Mouse (Mus musculus) forebrain, embryonic 16.5 days (tissue): ENCODE measurements at regions not wholly inside any gene's neighbourhood (a gene's known extent, or its start where the extent isn't known, plus 50 kb on each side); places are given as distances from the start of the nearest gene placed in this dataset.
A peak's percentile ranks its signal among the peaks of the same experiment; 100 is the strongest.

Experiments used
- ATAC-seq: fragments of 200-750 bp; cut with Nextera tagmentation; 2 replicates; pipeline ENCODE4 v1.8.0; 2017; ENCODE audit warnings: mild to moderate bottlenecking, moderate library complexity
- H3K27ac ChIP-seq: fragments of 300-500 bp; sonication (generic); 2 replicates; pipeline ENCODE4 v1.5.1; 2014; ENCODE audit warnings: low read length, control low read depth
- H3K27me3 ChIP-seq: fragments of 300-500 bp; sonication (generic); replicated peaks from 2 replicates; pipeline ENCODE4 v1.6.1; 2014; ENCODE audit warnings: low read length; ENCODE audit not compliant: control insufficient read depth, insufficient read depth
- H3K36me3 ChIP-seq: fragments of 300-500 bp; sonication (generic); 2 replicates; pipeline ENCODE4 v1.6.1; 2014; ENCODE audit not compliant: control insufficient read depth, insufficient read depth
- H3K4me1 ChIP-seq: fragments of 300-500 bp; sonication (generic); replicated peaks from 2 replicates; pipeline ENCODE4 v1.6.1; 2014; ENCODE audit warnings: low read length; ENCODE audit not compliant: control insufficient read depth, insufficient read depth
- H3K4me2 ChIP-seq: fragments of 300-500 bp; sonication (generic); 2 replicates; pipeline ENCODE4 v1.6.1; 2014; ENCODE audit warnings: mild to moderate bottlenecking, low read length, control low read depth
- H3K4me3 ChIP-seq: fragments of 300-500 bp; sonication (generic); replicated peaks from 2 replicates; pipeline ENCODE4 v1.5.1; 2014; ENCODE audit warnings: mild to moderate bottlenecking, low read length, control low read depth
- H3K9ac ChIP-seq: fragments of 300-500 bp; sonication (generic); replicated peaks from 2 replicates; pipeline ENCODE4 v1.6.1; 2014; ENCODE audit warnings: low read depth, low read length, control low read depth
- H3K9me3 ChIP-seq: fragments of 300-500 bp; sonication (generic); 2 replicates; pipeline ENCODE4 v1.6.1; 2016; ENCODE audit warnings: low read length; ENCODE audit not compliant: control insufficient read depth
- WGBS: fragments of 180-500 bp; shearing (Covaris S2); extraction: QIAGEN DNeasy Blood & Tissue Kit; methylation state at CpG from one replicate; pipeline ENCODE4 v1.1.7; 2014; 5-methylcytosine and 5-hydroxymethylcytosine counted together

- Histone ChIP-seq H3K9me3 (no peaks in the 10 kb centered on the region), H3K27ac (no peak overlapping the region), H3K4me3 (no peak overlapping the region), H3K36me3 (no peaks in the 10 kb centered on the region), H3K4me1 (no peaks in the 10 kb centered on the region), H3K9ac (no peak overlapping the region), H3K27me3 (no peaks in the 10 kb centered on the region), H3K4me2 (no peak overlapping the region)
- WGBS: 41% methylated on average over 1 of the region's 1 CpGs
- ATAC-seq: no peak
Measured at GRCm38 (mm10) chr2:82508595-82508994, 434.8 kb upstream of the Fsip2 start.

- Histone ChIP-seq H3K9ac (no peak overlapping the region), H3K36me3 (no peaks in the 10 kb centered on the region), H3K4me3 (no peak overlapping the region), H3K4me1 (no peaks in the 10 kb centered on the region), H3K4me2 (no peak overlapping the region), H3K9me3 (no peaks in the 10 kb centered on the region), H3K27me3 (no peaks in the 10 kb centered on the region), H3K27ac (no peak overlapping the region)
- no peak for ATAC-seq
- WGBS: 79% methylated on average over 3 of the region's 3 CpGs
Measured at GRCm38 (mm10) chr2:82515165-82515564, 428.3 kb upstream of the Fsip2 start.

GRCm38 (mm10) chr2:82519951-82520350, 423.5 kb upstream of the Fsip2 start:
- Histone ChIP-seq H3K9me3 (no peaks in the 10 kb centered on the region), H3K4me1 (no peaks in the 10 kb centered on the region), H3K36me3 (no peaks in the 10 kb centered on the region), H3K4me2 (no peak overlapping the region), H3K27me3 (no peaks in the 10 kb centered on the region), H3K9ac (no peak overlapping the region), H3K4me3 (no peak overlapping the region), H3K27ac (no peak overlapping the region)
- peak; percentile 63; the same call in 1 of the 2 replicates for ATAC-seq
- 71% methylated on average over 3 of the region's 3 CpGs for WGBS

GRCm38 (mm10) chr2:82538958-82539357, 404.5 kb upstream of the Fsip2 start:
- no peak overlapping the region for H3K4me3 ChIP-seq
- 81% methylated on average over 3 of the region's 3 CpGs for WGBS

GRCm38 (mm10) chr2:82540676-82541075, 402.8 kb upstream of the Fsip2 start:
- ATAC-seq: no peak

More at GRCm38 (mm10) chr2:82538958-82539357, 404.5 kb upstream of the Fsip2 start:
- no peaks in the 10 kb centered on the region for H3K4me1 ChIP-seq
- no peak for ATAC-seq
- no peaks in the 10 kb centered on the region for H3K9me3 ChIP-seq
- H3K9ac ChIP-seq: no peak overlapping the region
- H3K27me3 ChIP-seq: no peaks in the 10 kb centered on the region
- H3K4me2 ChIP-seq: no peak overlapping the region
- H3K36me3 ChIP-seq: no peaks in the 10 kb centered on the region
- H3K27ac ChIP-seq: no peak overlapping the region

GRCm38 (mm10) chr2:82570358-82570757, 373.1 kb upstream of the Fsip2 start:
- Histone ChIP-seq H3K27ac (no peak overlapping the region), H3K27me3 (no peaks in the 10 kb centered on the region), H3K36me3 (no peaks in the 10 kb centered on the region), H3K4me2 (no peak overlapping the region), H3K9me3 (no peaks in the 10 kb centered on the region), H3K4me3 (no peak overlapping the region), H3K4me1 (no peaks in the 10 kb centered on the region), H3K9ac (no peak overlapping the region)
- no peak for ATAC-seq

More at GRCm38 (mm10) chr2:82540676-82541075, 402.8 kb upstream of the Fsip2 start:
- Histone ChIP-seq H3K4me3 (no peak overlapping the region), H3K27ac (no peak overlapping the region), H3K27me3 (no peaks in the 10 kb centered on the region), H3K4me2 (no peak overlapping the region), H3K36me3 (no peaks in the 10 kb centered on the region), H3K4me1 (no peaks in the 10 kb centered on the region), H3K9ac (no peak overlapping the region), H3K9me3 (no peaks in the 10 kb centered on the region)

GRCm38 (mm10) chr2:82572099-82572498, 371.3 kb upstream of the Fsip2 start:
- Histone ChIP-seq H3K4me3 (no peak overlapping the region), H3K27ac (no peak overlapping the region), H3K9me3 (no peaks in the 10 kb centered on the region), H3K27me3 (no peaks in the 10 kb centered on the region), H3K9ac (no peak overlapping the region), H3K4me1 (no peaks in the 10 kb centered on the region), H3K36me3 (no peaks in the 10 kb centered on the region), H3K4me2 (no peak overlapping the region)
- 81% methylated on average over 2 of the region's 2 CpGs for WGBS
- ATAC-seq: no peak

GRCm38 (mm10) chr2:82573841-82574240, 369.6 kb upstream of the Fsip2 start:
- 33% methylated on average over 1 of the region's 1 CpGs for WGBS
- no peaks in the 10 kb centered on the region for H3K4me1 ChIP-seq
- H3K9ac ChIP-seq: no peak overlapping the region
- no peak overlapping the region for H3K4me3 ChIP-seq
- no peak for ATAC-seq
- H3K36me3 ChIP-seq: no peaks in the 10 kb centered on the region
- no peak overlapping the region for H3K4me2 ChIP-seq
- H3K9me3 ChIP-seq: no peaks in the 10 kb centered on the region
- H3K27me3 ChIP-seq: no peaks in the 10 kb centered on the region
- H3K27ac ChIP-seq: no peak overlapping the region

- Histone ChIP-seq H3K36me3 (no peaks in the 10 kb centered on the region), H3K27ac (no peak overlapping the region), H3K27me3 (no peaks in the 10 kb centered on the region), H3K4me3 (no peak overlapping the region), H3K9ac (no peak overlapping the region), H3K4me1 (no peaks in the 10 kb centered on the region), H3K9me3 (no peaks in the 10 kb centered on the region), H3K4me2 (no peak overlapping the region)
- WGBS: 74% methylated on average over 1 of the region's 1 CpGs
- no peak for ATAC-seq
Measured at GRCm38 (mm10) chr2:82579665-82580064, 363.8 kb upstream of the Fsip2 start.

- Histone ChIP-seq H3K4me2 (no peak overlapping the region), H3K9ac (no peak overlapping the region), H3K9me3 (no peaks in the 10 kb centered on the region), H3K27me3 (no peaks in the 10 kb centered on the region), H3K36me3 (no peaks in the 10 kb centered on the region), H3K4me1 (no peaks in the 10 kb centered on the region), H3K4me3 (no peak overlapping the region), H3K27ac (no peak overlapping the region)
- no peak for ATAC-seq
- WGBS: 6% methylated on average over 3 of the region's 3 CpGs
Measured at GRCm38 (mm10) chr2:82616185-82616584, 327.2 kb upstream of the Fsip2 start.
